Mouse (Mus musculus): Measurements from ENCODE around the gene Foxred2. TPM values are rescaled to one million over a fixed set of nuclear protein-coding genes. Genes with fewer than 3 reads are reported as not detected.

The Foxred2 gene
- polyA plus RNA-seq, 1 experiment from 2014 or later = 9.1 TPM

DNA sequence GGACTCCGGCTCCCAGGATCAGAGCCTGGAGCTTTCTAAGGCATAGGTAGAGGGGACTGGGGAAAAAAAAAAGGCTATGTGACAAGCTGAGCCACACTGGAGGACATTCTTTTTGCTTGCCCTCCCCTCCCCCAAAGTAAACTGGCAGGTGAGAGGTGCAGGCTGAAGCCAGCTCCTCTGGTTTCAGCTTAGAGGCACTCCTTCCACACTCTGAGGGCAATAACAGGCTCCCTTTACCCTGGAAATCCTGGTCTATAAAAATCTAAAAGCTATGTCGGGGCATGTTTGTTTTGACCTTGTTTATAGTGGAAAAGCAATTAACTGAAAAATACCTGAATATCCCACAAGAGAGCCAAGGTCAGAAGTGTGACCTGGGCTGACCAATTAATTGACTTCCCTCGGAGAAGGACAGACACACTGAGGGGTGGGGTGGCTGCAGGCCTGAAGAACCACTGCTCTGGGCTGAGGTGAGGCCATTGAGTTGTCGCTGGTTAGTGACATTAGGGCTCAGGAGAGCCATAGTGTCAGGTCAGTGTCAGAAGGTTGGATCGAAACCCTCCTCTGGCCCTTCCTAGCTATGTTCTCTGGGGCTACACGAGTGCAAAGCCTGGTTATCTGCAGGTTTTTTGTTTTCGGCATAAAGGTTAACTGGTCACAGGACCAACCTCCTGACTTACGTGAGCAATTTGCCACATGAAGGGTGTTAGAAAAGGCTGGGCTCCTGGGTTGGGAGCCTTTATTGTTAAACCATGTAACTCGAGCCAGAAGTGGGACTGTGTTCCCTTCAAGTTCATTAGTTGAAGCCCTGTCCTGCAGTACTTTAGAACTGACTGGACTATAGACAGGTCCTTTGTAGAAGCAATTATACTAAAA lies 48.6 kb downstream of the Foxred2 start:
- H3K4me2 ChIP-seq (ENCODE audit: low read depth, low read length, severe bottlenecking) = no peak overlapping the region
- no peak overlapping the region for H3K9ac ChIP-seq (ENCODE audit: low read length)
- 0 out of 2 replicates have a peak, but pooled peaks cover 5% of the 10 kb centered on the region for H3K4me1 ChIP-seq (replicated peaks; ENCODE audit: control insufficient read depth, insufficient read depth, low read length)
- H3K27me3 ChIP-seq (ENCODE audit: control insufficient read depth, insufficient read depth, low read length) = no peaks in the 10 kb centered on the region
- WGBS = 52% methylated on average over 9 of the region's 9 CpGs
- no peak overlapping the region for H3K4me3 ChIP-seq (ENCODE audit: low read depth, low read length)
- H3K27ac ChIP-seq (ENCODE audit: low read depth, low read length) = no peak overlapping the region
- H3K36me3 ChIP-seq (ENCODE audit: control insufficient read depth, insufficient read depth, low read length) = no peaks in the 10 kb centered on the region
- no peak for DNase-seq (ENCODE audit: low spot score)
- ATAC-seq (replicated peaks; ENCODE audit: low FRiP score) = no peak
- no peaks in the 10 kb centered on the region for H3K9me3 ChIP-seq (ENCODE audit: control insufficient read depth, low read length)

DNA sequence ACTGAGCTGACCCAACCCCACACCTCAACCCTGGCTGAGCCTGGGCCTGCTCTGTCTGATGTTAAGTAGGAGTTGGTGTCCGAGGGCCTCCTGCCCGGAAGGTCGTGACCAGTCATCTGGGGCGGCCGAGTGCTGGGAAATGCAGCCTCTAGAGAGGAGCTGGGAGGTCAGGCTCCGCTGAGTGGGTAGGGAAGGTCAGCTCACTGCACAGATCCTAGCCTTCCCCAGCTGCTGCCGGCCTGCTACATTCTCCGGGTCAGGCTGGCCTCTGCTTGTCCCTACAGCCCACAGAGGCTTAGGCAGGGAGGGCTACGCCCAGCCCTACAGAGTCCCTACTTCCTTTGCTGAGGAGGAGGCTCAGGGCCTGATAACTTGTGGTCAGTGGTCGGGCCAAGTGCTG lies 50.0 kb downstream of the Foxred2 start:
- 63% methylated on average over 10 of the region's 10 CpGs for WGBS
- Histone ChIP-seq H3K27ac (ENCODE audit: low read depth, low read length) (no peak overlapping the region), H3K4me1 (replicated peaks; ENCODE audit: control insufficient read depth, insufficient read depth, low read length) (0 out of 2 replicates have a peak, but pooled peaks cover 5% of the 10 kb centered on the region)

DNA sequence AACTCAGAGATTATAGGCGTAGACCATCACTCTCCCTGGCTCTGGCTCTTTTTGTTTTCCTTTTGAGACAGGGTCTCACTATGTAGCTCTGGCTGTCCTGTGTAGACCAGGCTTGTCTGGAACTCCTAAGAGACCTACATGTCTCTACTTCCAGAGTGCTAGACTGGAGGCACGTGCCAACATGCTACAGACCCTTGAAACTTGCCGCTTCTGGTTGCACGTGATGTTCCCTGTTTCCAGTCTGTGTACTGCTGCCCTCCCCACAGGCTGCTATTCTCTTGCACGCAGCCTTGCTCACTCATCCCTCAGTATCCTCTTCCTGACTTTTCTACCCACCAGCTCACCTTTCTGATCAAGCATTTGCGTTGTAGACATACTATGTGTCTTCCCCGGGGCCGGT lies 50.4 kb downstream of the Foxred2 start:
- Histone ChIP-seq H3K27me3 (ENCODE audit: control insufficient read depth, insufficient read depth, low read length) (no peaks in the 10 kb centered on the region), H3K36me3 (ENCODE audit: control insufficient read depth, insufficient read depth, low read length) (no peaks in the 10 kb centered on the region), H3K4me3 (ENCODE audit: low read depth, low read length) (no peak overlapping the region), H3K4me1 (replicated peaks; ENCODE audit: control insufficient read depth, insufficient read depth, low read length) (0 out of 2 replicates have a peak, but pooled peaks cover 5% of the 10 kb centered on the region), H3K9ac (ENCODE audit: low read length) (no peak overlapping the region), H3K27ac (ENCODE audit: low read depth, low read length) (no peak overlapping the region), H3K9me3 (ENCODE audit: control insufficient read depth, low read length) (no peaks in the 10 kb centered on the region), H3K4me2 (ENCODE audit: low read depth, low read length, severe bottlenecking) (no peak overlapping the region)
- DNase-seq (ENCODE audit: low spot score) = no peak
- no peak for ATAC-seq (replicated peaks; ENCODE audit: low FRiP score)
- WGBS = 81% methylated on average over 8 of the region's 8 CpGs

More for the DNA sequence above, 50.0 kb downstream of the Foxred2 start:
- DNase-seq (ENCODE audit: low spot score) (no peak), ATAC-seq (replicated peaks; ENCODE audit: low FRiP score) (no peak)
- H3K9me3 ChIP-seq (ENCODE audit: control insufficient read depth, low read length) = no peaks in the 10 kb centered on the region
- H3K36me3 ChIP-seq (ENCODE audit: control insufficient read depth, insufficient read depth, low read length) = no peaks in the 10 kb centered on the region
- no peak overlapping the region for H3K4me3 ChIP-seq (ENCODE audit: low read depth, low read length)
- H3K27me3 ChIP-seq (ENCODE audit: control insufficient read depth, insufficient read depth, low read length) = no peaks in the 10 kb centered on the region
- H3K9ac ChIP-seq (ENCODE audit: low read length) = no peak overlapping the region
- no peak overlapping the region for H3K4me2 ChIP-seq (ENCODE audit: low read depth, low read length, severe bottlenecking)

DNA sequence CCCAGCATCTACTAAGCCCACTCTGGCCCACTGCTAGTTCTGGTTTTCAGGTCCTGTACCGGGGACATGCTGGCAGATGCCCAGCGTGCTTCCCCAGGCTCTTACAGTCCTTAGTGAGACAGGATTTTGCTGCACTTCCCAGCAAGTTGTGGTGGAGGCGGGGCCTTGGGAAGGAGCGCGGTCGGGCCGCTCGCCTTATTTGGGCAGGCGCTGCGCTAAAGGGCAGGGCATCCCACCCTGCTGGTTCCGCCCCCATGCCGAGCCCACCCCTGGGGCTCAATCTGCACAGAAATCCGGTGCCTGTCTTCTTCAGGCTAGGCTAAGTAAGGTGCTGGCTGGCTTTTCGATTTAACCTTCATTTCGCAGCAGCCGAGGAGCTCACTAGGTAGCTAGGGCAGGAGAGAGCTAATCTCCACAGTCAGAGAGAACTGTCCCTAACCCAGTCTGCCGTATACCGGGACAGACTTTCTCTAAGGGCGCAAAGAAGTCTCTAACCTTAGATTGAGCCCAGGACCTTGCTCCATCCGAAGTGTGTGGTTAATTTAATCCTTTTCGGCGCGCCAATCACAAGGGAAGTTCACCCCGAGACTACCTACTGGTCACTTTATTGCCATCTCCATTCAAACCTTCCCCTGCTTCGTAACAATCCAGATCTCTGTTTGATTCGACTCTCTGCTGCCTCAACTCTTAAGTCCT lies 51.1 kb downstream of the Foxred2 start:
- peak overlapping the region; percentile 67 for H3K4me2 ChIP-seq (ENCODE audit: low read depth, low read length, severe bottlenecking)
- H3K4me3 ChIP-seq (ENCODE audit: low read depth, low read length) = peak overlapping the region; percentile 22; the same call in 1 of the 2 replicates
- no peaks in the 10 kb centered on the region for H3K36me3 ChIP-seq (ENCODE audit: control insufficient read depth, insufficient read depth, low read length)
- DNase-seq (ENCODE audit: low spot score) = peak; percentile 80
- ATAC-seq (replicated peaks; ENCODE audit: low FRiP score) = no peak; the same call in 1 of the 2 replicates
- 0 out of 2 replicates have a peak, but pooled peaks cover 5% of the 10 kb centered on the region for H3K4me1 ChIP-seq (replicated peaks; ENCODE audit: control insufficient read depth, insufficient read depth, low read length)
- no peaks in the 10 kb centered on the region for H3K9me3 ChIP-seq (ENCODE audit: control insufficient read depth, low read length)
- no peaks in the 10 kb centered on the region for H3K27me3 ChIP-seq (ENCODE audit: control insufficient read depth, insufficient read depth, low read length)
- 4% methylated on average over 26 of the region's 26 CpGs for WGBS
- H3K9ac ChIP-seq (ENCODE audit: low read length) = peak overlapping the region; percentile 44
- H3K27ac ChIP-seq (ENCODE audit: low read depth, low read length) = no peak overlapping the region

DNA sequence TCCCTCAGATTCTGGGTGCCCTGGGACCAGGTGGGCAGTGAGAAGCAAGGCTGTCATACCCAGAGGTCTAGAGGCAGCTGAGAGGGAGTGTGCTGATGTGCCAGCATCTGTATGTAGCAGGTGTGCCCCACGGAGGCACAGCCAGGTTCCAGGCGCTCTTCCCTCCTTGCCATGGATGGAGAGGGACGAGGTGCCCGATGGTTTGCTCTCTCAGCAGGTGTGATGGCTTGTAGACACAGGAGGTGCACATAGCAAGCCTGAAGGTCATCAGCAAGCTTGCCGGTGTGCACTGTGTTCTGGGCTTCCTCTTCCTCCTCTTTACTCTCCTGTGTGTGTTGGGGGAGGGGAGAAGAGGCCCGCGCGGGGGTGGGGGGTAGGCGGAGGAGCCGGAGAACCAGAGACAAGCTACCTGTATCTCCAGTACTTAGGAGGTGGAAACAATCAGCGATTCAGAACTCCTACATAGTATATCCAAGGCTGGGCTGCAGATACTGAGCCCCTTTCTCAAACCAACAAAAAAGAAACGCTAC lies 52.1 kb downstream of the Foxred2 start:
- Histone ChIP-seq H3K4me2 (ENCODE audit: low read depth, low read length, severe bottlenecking) (no peak overlapping the region), H3K27ac (ENCODE audit: low read depth, low read length) (no peak overlapping the region), H3K9me3 (ENCODE audit: control insufficient read depth, low read length) (no peaks in the 10 kb centered on the region), H3K4me3 (ENCODE audit: low read depth, low read length) (no peak overlapping the region), H3K9ac (ENCODE audit: low read length) (no peak overlapping the region), H3K27me3 (ENCODE audit: control insufficient read depth, insufficient read depth, low read length) (no peaks in the 10 kb centered on the region), H3K36me3 (ENCODE audit: control insufficient read depth, insufficient read depth, low read length) (no peaks in the 10 kb centered on the region), H3K4me1 (replicated peaks; ENCODE audit: control insufficient read depth, insufficient read depth, low read length) (0 out of 2 replicates have a peak, but pooled peaks cover 5% of the 10 kb centered on the region)
- ATAC-seq (replicated peaks; ENCODE audit: low FRiP score) (no peak), DNase-seq (ENCODE audit: low spot score) (no peak)
- WGBS = 19% methylated on average over 12 of the region's 12 CpGs

DNA sequence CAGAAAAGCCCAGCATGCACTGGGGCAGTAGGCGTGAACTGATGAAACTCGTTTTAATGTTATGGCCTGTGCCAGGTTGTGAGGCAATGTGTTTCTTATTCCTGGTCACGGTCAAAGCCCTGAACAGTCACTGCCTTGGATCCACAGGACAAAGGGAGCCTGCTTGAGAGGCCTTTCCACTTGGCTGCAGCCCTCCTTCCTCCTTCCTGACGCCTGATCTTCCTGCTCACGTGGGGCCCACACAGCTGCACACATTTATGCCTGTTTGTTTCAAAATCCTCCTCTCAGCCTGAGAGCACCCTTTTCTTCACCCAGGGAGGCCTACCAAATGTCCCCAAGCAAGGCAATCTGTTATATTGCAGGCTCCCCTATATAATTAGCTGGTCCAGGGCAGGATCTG lies 53.3 kb downstream of the Foxred2 start:
- Histone ChIP-seq H3K27ac (ENCODE audit: low read depth, low read length) (no peak overlapping the region), H3K9me3 (ENCODE audit: control insufficient read depth, low read length) (no peaks in the 10 kb centered on the region), H3K36me3 (ENCODE audit: control insufficient read depth, insufficient read depth, low read length) (no peaks in the 10 kb centered on the region), H3K27me3 (ENCODE audit: control insufficient read depth, insufficient read depth, low read length) (no peaks in the 10 kb centered on the region), H3K4me3 (ENCODE audit: low read depth, low read length) (no peak overlapping the region), H3K4me2 (ENCODE audit: low read depth, low read length, severe bottlenecking) (no peak overlapping the region), H3K9ac (ENCODE audit: low read length) (no peak overlapping the region), H3K4me1 (replicated peaks; ENCODE audit: control insufficient read depth, insufficient read depth, low read length) (0 out of 2 replicates have a peak, but pooled peaks cover 5% of the 10 kb centered on the region)
- no peak for ATAC-seq (replicated peaks; ENCODE audit: low FRiP score)
- 69% methylated on average over 5 of the region's 5 CpGs for WGBS
- DNase-seq (ENCODE audit: low spot score) = no peak

DNA sequence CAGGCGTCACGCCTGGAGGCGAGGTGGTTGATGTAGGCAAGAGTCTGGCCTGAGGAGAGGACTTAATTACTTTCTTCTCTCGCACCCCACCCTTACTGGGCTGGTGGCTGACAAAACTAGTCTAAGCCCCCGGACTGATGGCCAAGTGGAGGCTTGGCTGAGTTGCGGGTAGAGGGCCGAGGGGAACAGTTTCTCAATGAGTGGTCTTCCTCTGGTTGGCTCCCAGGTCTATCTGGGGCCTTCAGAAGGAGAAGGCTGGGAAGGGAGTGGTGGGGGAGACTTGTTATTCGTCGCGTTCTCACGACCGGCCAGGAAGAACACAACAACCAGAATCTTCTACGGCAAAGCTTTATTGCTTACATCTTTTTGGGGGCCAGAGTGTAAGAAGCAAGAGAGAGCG lies 61.6 kb downstream of the Foxred2 start:
- H3K27me3 ChIP-seq (ENCODE audit: control insufficient read depth, insufficient read depth, low read length) = no peaks in the 10 kb centered on the region
- H3K4me1 ChIP-seq (replicated peaks; ENCODE audit: control insufficient read depth, insufficient read depth, low read length) = no peaks in the 10 kb centered on the region
- H3K9ac ChIP-seq (ENCODE audit: low read length) = no peak overlapping the region
- WGBS = 85% methylated on average over 13 of the region's 14 CpGs
- no peak overlapping the region for H3K4me2 ChIP-seq (ENCODE audit: low read depth, low read length, severe bottlenecking)
- no peak for ATAC-seq (replicated peaks; ENCODE audit: low FRiP score)
- no peak for DNase-seq (ENCODE audit: low spot score)
- H3K9me3 ChIP-seq (ENCODE audit: control insufficient read depth, low read length) = no peaks in the 10 kb centered on the region
- no peak overlapping the region for H3K4me3 ChIP-seq (ENCODE audit: low read depth, low read length)
- no peaks in the 10 kb centered on the region for H3K36me3 ChIP-seq (ENCODE audit: control insufficient read depth, insufficient read depth, low read length)
- no peak overlapping the region for H3K27ac ChIP-seq (ENCODE audit: low read depth, low read length)

DNA sequence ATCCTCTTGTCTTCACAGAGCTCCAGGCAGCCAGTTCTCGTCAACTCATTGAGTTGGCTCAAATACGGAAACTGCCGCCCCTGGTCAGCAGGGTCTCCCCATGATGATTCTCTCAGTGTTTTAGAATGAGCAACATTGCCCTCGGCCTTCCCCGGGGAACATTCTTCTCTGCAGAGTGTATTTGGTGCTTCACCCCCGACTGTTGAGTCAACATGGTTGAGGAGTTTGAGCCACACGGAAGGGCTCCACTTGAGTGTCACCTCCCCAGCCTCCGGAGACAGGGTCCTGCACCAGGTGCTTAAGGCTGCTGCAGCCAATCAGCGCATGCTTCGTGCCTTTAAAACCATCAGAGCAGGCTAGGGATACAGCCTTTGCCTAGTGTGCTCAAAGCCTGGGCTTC lies 63.2 kb downstream of the Foxred2 start:
- Histone ChIP-seq H3K27ac (ENCODE audit: low read depth, low read length) (no peak overlapping the region), H3K4me3 (ENCODE audit: low read depth, low read length) (no peak overlapping the region), H3K36me3 (ENCODE audit: control insufficient read depth, insufficient read depth, low read length) (no peaks in the 10 kb centered on the region), H3K4me1 (replicated peaks; ENCODE audit: control insufficient read depth, insufficient read depth, low read length) (no peaks in the 10 kb centered on the region), H3K4me2 (ENCODE audit: low read depth, low read length, severe bottlenecking) (no peak overlapping the region), H3K27me3 (ENCODE audit: control insufficient read depth, insufficient read depth, low read length) (no peaks in the 10 kb centered on the region), H3K9me3 (ENCODE audit: control insufficient read depth, low read length) (no peaks in the 10 kb centered on the region), H3K9ac (ENCODE audit: low read length) (no peak overlapping the region)
- 76% methylated on average over 10 of the region's 10 CpGs for WGBS
- ATAC-seq (replicated peaks; ENCODE audit: low FRiP score) (no peak), DNase-seq (ENCODE audit: low spot score) (no peak)
